Mouse (Mus musculus) left cerebral cortex, adult 9 months (tissue): ENCODE results near the gene Cdk17.

Experiments used
- DNase-seq, 2 experiments: peaks; one replicate each; pipeline ENCODE4 v3.0.0; 2022; ENCODE audit warnings: low spot score in 2 of 2

The Cdk17 gene

GRCm38 (mm10) chr10:93227921-93228320 is 67.2 kb downstream of the Cdk17 start:
- DNase-seq, result no peak

DNA sequence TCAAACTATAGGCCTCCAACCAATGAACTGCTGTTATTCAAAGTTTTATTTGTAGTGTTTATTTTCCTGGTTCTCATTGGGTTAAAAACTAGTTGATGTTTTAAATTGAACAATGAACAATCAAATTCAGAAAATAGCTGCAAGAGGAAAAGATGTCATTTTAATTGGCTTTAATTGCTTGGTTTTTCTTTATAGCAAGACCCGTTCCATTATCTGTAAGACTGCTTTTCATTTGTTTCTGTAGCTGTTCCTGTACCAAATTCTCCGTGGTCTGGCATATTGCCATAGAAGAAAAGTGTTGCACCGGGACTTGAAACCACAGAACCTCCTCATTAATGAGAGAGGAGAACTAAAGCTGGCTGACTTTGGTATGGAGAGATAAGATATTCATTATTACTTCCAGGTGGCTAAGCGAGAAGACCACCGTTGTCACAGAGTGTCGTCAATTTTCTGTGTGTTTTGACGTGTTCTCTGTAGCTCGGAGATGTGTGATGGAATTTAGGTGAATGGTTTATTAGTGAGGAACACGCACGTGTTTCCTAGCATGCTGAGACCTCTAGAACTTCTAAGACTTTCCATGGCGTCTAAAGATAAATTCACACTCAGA is 67.8 kb downstream of the Cdk17 start:
- DNase-seq, result no peak

- DNase-seq, result no peak
Observed at GRCm38 (mm10) chr10:93231490-93231889, 70.8 kb downstream of the Cdk17 start.

DNA sequence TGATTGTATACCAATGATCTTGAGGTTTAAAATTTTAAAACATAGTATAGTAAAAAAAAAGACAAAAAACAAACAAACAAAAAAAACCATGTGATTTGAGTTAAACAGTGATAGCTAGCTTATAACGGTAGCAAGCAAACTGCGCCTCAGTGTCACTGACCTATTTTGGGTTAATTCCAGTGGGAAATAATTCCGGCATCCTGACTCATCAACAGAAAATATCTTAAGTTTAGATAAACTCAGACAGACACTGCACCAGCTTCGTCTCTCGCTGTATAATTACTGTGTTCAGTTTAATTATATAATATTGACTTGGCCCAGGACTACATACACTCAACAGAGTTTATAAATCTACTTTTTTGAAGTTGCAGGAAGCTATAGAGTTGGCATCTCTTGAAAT is 71.2 kb downstream of the Cdk17 start:
- no peak for DNase-seq

- DNase-seq, result no peak
Observed at GRCm38 (mm10) chr10:93233665-93234194, 73.1 kb downstream of the Cdk17 start.

- no peak for DNase-seq
Observed at GRCm38 (mm10) chr10:93234692-93235091, 74.0 kb downstream of the Cdk17 start.

GRCm38 (mm10) chr10:93239201-93239806 is 78.6 kb downstream of the Cdk17 start:
- DNase-seq, result no peak

GRCm38 (mm10) chr10:93242208-93242607 is 81.5 kb downstream of the Cdk17 start:
- DNase-seq, result no peak

DNA sequence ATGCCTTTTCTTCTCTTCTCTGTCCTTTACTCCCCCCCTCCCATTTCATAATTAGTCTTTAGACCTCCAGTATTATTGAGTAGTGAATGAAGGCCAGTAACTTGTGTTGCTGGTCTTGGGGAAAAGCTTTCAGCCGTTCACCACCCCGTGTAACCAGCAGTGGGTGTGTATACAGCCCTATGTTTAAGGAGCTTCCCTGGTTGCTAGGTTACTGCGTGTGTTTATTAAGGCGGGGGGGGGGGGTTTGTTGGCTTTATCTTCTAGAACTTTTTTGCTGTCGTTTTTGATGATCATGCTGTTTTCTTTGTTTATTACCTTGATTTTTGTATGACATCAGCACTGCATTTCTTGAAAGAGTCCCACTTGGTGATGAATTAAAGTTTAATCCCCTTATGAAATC is 82.2 kb downstream of the Cdk17 start:
- DNase-seq, result no peak

- peak in 1 of 2 experiments; percentile 2 for DNase-seq
Observed at GRCm38 (mm10) chr10:93244209-93244705, 83.6 kb downstream of the Cdk17 start.

GRCm38 (mm10) chr10:93246185-93246920 is 85.7 kb downstream of the Cdk17 start:
- DNase-seq, result no peak

GRCm38 (mm10) chr10:93247422-93247821 is 86.7 kb downstream of the Cdk17 start:
- DNase-seq, result no peak

DNA sequence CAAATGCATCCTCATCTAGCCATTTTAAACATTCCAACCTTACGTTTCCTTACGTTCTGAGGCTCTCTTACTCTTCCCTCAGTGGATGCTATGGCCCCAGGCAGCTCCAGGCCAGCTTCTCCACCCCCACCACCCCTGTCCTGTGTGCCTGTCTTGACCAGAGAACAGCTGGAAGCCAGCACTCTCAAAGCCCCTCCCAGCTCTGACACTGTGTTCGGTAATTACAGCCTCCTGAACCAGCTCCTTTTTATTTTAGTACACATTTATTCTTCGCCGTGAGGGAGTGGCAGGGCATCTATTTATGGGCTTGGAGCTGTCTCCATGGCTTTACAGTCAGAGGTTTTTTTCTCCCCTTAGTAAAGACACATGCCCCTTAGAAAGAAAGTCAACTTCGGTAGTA is 87.2 kb downstream of the Cdk17 start:
- DNase-seq, result no peak

DNA sequence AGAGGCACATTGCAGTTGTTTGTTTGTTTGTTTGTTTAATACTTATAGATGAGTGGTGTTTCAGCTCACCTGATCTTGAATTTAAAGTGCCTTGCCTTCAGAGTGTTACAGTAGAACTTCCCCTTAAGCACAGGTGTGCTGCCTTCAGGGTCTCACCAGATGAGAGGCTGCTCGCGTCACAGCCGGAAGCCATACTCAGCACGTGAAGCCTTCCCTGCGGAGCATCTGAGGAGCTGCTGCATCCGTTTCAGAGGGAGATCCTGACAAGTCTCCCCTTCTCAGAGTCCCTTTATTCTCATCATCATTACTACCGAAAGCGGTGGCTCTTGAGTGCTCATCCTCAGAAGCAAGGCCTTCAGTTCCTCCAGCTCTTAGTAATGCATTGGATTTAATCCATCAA is 87.7 kb downstream of the Cdk17 start:
- no peak for DNase-seq

GRCm38 (mm10) chr10:93249901-93250300 is 89.2 kb downstream of the Cdk17 start:
- DNase-seq, result no peak

GRCm38 (mm10) chr10:93250436-93251317 is 90.0 kb downstream of the Cdk17 start:
- no peak for DNase-seq

DNA sequence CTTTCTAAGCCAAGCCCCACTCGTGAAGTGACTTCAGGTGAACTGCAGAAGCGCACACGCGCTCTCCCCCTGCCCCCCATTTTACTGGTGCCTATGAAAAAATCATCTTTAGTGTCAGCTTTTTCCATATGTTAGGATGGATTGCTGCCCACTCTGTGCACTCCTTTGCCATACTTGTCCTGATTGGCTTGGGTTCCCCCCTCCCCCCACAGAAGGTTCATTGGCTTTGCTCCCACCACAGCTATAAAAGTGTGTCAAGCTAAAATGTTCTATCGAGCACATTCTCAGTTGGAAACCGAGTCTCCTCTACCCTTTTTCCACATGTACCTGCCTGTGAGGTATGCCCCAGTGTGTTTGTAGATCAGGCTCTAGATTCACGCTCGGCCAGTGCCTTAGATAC is 90.8 kb downstream of the Cdk17 start:
- DNase-seq, result no peak

DNA sequence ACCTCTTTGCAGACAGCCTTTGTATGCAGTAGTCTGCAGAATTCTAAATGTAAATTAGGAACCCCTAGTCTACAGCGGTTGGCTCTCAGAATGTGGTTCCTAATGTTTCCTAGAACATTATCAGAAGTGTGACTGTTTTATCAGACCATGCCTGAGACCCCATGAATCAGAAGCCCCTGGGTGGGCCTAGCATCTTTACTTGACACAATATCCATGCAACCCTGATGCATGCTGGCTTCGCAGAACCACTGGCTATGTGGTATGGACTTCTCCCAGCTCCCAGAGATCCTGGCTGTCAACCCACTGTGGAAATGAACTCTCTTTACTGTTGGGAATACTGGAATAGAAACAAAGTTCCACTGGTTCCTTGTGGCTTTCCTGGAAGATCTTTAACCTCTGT is 92.0 kb downstream of the Cdk17 start:
- DNase-seq, result no peak

DNA sequence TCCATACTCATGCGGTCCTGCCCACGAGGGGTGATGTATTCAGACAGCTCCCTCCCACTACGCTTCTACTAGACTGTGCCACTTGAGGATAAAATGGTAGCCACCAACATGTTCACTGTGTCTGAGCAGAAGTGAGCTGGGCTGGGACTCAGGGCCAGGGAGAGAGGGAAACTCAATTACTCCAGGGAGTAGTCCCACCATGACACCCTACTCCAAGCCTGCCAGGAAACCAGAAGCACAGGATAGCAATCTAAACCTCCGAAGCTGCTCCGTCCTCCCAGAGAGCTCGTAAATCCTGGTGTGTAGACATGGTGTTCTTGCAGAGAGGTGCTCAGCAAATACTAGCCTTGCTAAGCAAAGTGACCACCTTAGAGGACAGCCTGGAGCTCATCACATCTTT is 92.5 kb downstream of the Cdk17 start:
- no peak for DNase-seq

DNA sequence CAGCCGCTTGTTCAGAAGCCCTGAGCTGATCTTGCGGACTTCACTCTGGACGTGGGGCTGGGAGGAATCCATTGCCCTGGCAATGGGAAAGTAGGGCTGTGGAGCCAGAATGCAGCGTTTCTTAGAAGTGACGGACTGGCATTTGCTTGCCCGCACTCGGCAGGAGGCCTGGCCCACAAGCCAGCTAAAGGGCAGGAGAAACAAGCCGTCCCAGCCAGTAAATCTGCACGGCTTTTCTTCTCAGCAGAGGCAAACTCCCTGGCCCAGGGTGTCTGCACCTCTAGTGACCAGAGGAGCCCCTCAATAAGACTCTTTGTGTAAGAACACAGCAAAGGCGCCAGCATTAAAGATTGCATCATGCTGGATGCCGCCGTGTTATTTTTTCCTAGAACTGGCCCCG is 94.6 kb downstream of the Cdk17 start:
- DNase-seq, result peak in 1 of 2 experiments; percentile 55

GRCm38 (mm10) chr10:93259826-93260225 is 99.2 kb downstream of the Cdk17 start:
- DNase-seq, result no peak
